Mouse (Mus musculus): ENCODE results near the gene Tssc4.

Tssc4 gene

GRCm38 (mm10) chr7:143110803-143111202, 41.8 kb downstream of the Tssc4 start:
- DNase-seq (ENCODE audit: low spot score), result no peak

GRCm38 (mm10) chr7:143111719-143112118, 42.7 kb downstream of the Tssc4 start:
- no peak for DNase-seq (ENCODE audit: low spot score)

- no peak for DNase-seq (ENCODE audit: low spot score)
These were observed 43.3 kb downstream of the Tssc4 start for GRCm38 (mm10) chr7:143112395-143112794.

GRCm38 (mm10) chr7:143114773-143115172, 45.7 kb downstream of the Tssc4 start:
- no peak for DNase-seq (ENCODE audit: low spot score)

- DNase-seq (ENCODE audit: low spot score), result no peak
These were observed 47.5 kb downstream of the Tssc4 start for GRCm38 (mm10) chr7:143116521-143116920.

- no peak for DNase-seq (ENCODE audit: low spot score)
These were observed 50.4 kb downstream of the Tssc4 start for GRCm38 (mm10) chr7:143119407-143119806.

- DNase-seq (ENCODE audit: low spot score), result no peak
These were observed 50.8 kb downstream of the Tssc4 start for GRCm38 (mm10) chr7:143119826-143120225.

All from urinary bladder, postnatal 25 days (tissue).